Mouse (Mus musculus): ENCODE data around the gene Rnf113a2. TPM values are rescaled to one million over a fixed set of nuclear protein-coding genes. Genes with fewer than 3 reads are reported as not detected.

The Rnf113a2 gene
- polyA plus RNA-seq, 1 experiment from 2014 or later: 20.0 TPM

- DNase-seq (ENCODE audit: low spot score): no peak
- Histone ChIP-seq H3K4me1 (no peaks in the 10 kb centered on the region), H3K4me3 (no peak overlapping the region), H3K9me3 (no peaks in the 10 kb centered on the region), H3K27me3 (ENCODE audit: insufficient read depth, poor library complexity, severe bottlenecking) (no peaks in the 10 kb centered on the region), H3K27ac (no peak overlapping the region), H3K36me3 (peaks cover 10% of the 10 kb centered on the region; the same call in 1 of the 2 replicates)
- WGBS: 83% methylated on average over 2 of the region's 2 CpGs
Measured at GRCm38 (mm10) chr12:84429825-84430224, 12.8 kb downstream of the Rnf113a2 start.

DNA sequence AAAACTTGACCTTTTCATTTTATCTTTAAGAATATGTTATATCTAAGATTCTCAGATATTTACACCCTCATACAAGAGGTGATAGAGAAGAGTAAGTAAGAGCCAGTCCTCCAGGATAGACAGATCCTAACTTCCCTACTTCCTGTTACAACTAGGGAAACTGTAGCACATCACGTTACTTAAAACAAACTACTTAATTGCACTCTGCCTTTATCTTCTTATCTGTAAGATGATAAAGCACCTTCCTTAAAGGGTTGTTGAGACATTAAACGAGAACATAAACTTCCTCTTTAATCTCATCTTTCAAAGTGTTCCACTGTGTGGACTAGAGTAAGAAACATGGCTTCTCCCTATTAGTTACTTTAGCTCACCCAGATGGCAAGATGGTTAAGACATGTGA is 21.7 kb downstream of the Rnf113a2 start:
- H3K27ac ChIP-seq: no peak overlapping the region
- H3K9me3 ChIP-seq: no peaks in the 10 kb centered on the region
- DNase-seq (ENCODE audit: low spot score): no peak
- no peak overlapping the region for H3K4me3 ChIP-seq
- H3K36me3 ChIP-seq: peaks cover 10% of the 10 kb centered on the region; the same call in 1 of the 2 replicates
- no peaks in the 10 kb centered on the region for H3K4me1 ChIP-seq
- WGBS: 55% methylated on average over 2 of the region's 2 CpGs
- H3K27me3 ChIP-seq (ENCODE audit: insufficient read depth, poor library complexity, severe bottlenecking): no peaks in the 10 kb centered on the region

DNA sequence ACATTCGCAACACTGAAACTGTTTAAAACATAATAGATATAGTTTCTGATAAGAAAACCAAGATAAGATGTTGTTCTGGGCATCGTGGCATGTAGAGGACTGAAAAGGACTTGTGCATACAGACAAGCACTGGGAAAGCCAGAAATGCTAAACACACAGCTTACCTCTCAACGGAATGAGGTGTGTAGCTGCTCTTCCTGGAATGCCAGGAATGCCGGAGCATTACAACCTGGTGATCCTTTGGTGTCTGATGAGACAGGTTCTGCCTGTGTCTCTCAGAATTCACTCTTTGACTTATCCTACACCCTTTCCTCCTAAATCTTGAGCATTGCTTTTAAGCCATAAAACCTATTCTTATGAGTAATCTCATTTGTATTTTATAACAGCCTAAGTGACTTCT is 25.5 kb downstream of the Rnf113a2 start:
- WGBS: 65% methylated on average over 4 of the region's 4 CpGs
- no peak for DNase-seq (ENCODE audit: low spot score)

DNA sequence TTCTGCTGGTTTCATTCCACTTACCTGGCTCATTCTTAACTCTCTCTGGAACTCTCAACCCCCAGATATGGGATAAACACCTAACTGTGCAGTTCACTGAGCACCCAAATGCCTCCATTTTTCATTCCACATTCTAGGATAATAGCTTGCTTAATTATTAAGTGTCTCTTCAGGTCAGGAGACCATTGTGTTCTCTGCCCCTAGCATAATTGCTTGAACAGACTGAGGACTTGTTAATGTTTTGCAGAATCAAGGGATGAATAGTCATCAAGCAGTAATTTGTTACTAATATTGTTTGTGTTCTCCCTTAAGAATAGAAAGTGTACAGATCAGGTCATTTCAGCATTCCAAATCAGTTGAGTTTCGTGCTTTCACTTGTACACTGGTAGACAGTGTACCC is 30.4 kb downstream of the Rnf113a2 start:
- WGBS: 71% methylated on average over 1 of the region's 1 CpGs
- Histone ChIP-seq H3K9me3 (no peaks in the 10 kb centered on the region), H3K27ac (no peak overlapping the region), H3K27me3 (ENCODE audit: insufficient read depth, poor library complexity, severe bottlenecking) (0 out of 2 replicates have a peak, but pooled peaks cover 6% of the 10 kb centered on the region), H3K4me1 (peaks cover 15% of the 10 kb centered on the region; the same call in 1 of the 2 replicates), H3K4me3 (no peak overlapping the region), H3K36me3 (no peaks in the 10 kb centered on the region)
- DNase-seq (ENCODE audit: low spot score): no peak

More for the DNA sequence above, 25.5 kb downstream of the Rnf113a2 start:
- Histone ChIP-seq H3K27ac (no peak overlapping the region), H3K4me3 (no peak overlapping the region), H3K4me1 (no peaks in the 10 kb centered on the region), H3K9me3 (no peaks in the 10 kb centered on the region), H3K36me3 (peaks cover 7% of the 10 kb centered on the region; the same call in 1 of the 2 replicates), H3K27me3 (ENCODE audit: insufficient read depth, poor library complexity, severe bottlenecking) (0 out of 2 replicates have a peak, but pooled peaks cover 6% of the 10 kb centered on the region)

DNA sequence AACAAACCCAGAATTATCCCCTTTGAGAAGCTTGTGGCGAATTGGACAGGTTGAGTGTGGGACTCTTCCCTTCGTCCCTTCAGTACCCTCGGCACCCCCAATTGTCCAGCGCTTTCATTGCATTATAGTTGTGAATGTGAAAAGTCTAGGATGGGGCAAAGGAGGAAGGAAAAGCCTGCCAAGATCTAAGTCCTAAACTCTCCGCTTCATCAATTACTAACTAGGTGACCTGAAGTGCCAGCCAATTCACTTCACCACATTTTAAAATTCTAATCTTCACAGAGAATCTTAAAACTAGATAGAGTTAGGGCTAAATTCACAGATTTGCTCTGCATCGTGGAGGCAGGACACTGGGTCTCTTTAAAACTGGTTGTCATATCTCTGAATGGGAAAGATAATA is 31.2 kb downstream of the Rnf113a2 start:
- H3K27me3 ChIP-seq (ENCODE audit: insufficient read depth, poor library complexity, severe bottlenecking): 0 out of 2 replicates have a peak, but pooled peaks cover 6% of the 10 kb centered on the region
- H3K36me3 ChIP-seq: no peaks in the 10 kb centered on the region
- DNase-seq (ENCODE audit: low spot score): no peak
- H3K4me3 ChIP-seq: no peak overlapping the region
- WGBS: 78% methylated on average over 6 of the region's 6 CpGs
- no peaks in the 10 kb centered on the region for H3K9me3 ChIP-seq
- H3K27ac ChIP-seq: no peak overlapping the region
- H3K4me1 ChIP-seq: peaks cover 18% of the 10 kb centered on the region; the same call in 1 of the 2 replicates

GRCm38 (mm10) chr12:84449887-84450286 is 32.9 kb downstream of the Rnf113a2 start:
- WGBS: 42% methylated on average over 10 of the region's 10 CpGs
- Histone ChIP-seq H3K4me1 (peaks cover 22% of the 10 kb centered on the region; the same call in 1 of the 2 replicates), H3K4me3 (peak overlapping the region; percentile 80), H3K27me3 (ENCODE audit: insufficient read depth, poor library complexity, severe bottlenecking) (0 out of 2 replicates have a peak, but pooled peaks cover 6% of the 10 kb centered on the region), H3K9me3 (no peaks in the 10 kb centered on the region), H3K27ac (peak overlapping the region; percentile 80; the same call in 1 of the 2 replicates), H3K36me3 (no peaks in the 10 kb centered on the region)
- DNase-seq (ENCODE audit: low spot score): no peak

DNA sequence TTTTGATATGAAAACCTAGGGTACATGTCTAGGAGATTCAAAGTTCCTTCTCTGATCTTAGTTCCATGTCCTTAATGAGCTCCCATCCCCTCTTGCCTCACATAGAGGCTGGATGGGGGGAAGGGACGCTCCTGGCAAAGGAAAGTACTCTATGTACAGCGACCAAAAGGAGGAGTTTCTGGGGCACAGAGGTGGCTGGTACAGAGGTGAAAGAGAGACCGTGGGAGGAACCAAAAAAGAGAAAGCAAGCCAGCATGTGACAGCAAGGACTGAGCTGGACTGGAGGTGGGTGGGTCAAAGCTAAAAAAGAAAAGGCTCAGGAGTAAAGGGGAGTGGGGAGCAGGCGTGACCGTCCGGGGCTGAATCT is 33.3 kb downstream of the Rnf113a2 start:
- DNase-seq (ENCODE audit: low spot score): no peak
- 0 out of 2 replicates have a peak, but pooled peaks cover 6% of the 10 kb centered on the region for H3K27me3 ChIP-seq (ENCODE audit: insufficient read depth, poor library complexity, severe bottlenecking)
- 0% methylated on average over 6 of the region's 6 CpGs for WGBS
- H3K4me3 ChIP-seq: peak overlapping the region; percentile 80
- peaks cover 26% of the 10 kb centered on the region; the same call in 1 of the 2 replicates for H3K4me1 ChIP-seq
- H3K9me3 ChIP-seq: no peaks in the 10 kb centered on the region
- H3K36me3 ChIP-seq: no peaks in the 10 kb centered on the region
- H3K27ac ChIP-seq: peak overlapping the region; percentile 80

- Histone ChIP-seq H3K9me3 (no peaks in the 10 kb centered on the region), H3K36me3 (no peaks in the 10 kb centered on the region), H3K4me1 (peaks cover 26% of the 10 kb centered on the region; the same call in 1 of the 2 replicates), H3K27me3 (ENCODE audit: insufficient read depth, poor library complexity, severe bottlenecking) (0 out of 2 replicates have a peak, but pooled peaks cover 6% of the 10 kb centered on the region), H3K27ac (peak within 1 kb of the TSS; percentile 80), H3K4me3 (peak within 1 kb of the TSS; percentile 80)
- peak; percentile 99 for DNase-seq (ENCODE audit: low spot score)
- WGBS: under 1% methylated on average over 49 of the region's 49 CpGs
Measured at GRCm38 (mm10) chr12:84450718-84451646, 34.0 kb downstream of the Rnf113a2 start, which contains the start of the genes Aldh6a1 and Lin52. Gene Aldh6a1, minus strand, starts transcription at chr12:84451004. Gene Lin52, plus strand, starts transcription at chr12:84451422.

- no peaks in the 10 kb centered on the region for H3K27me3 ChIP-seq (ENCODE audit: insufficient read depth, poor library complexity, severe bottlenecking)
- H3K36me3 ChIP-seq: peaks cover 1% of the 10 kb centered on the region; the same call in 1 of the 2 replicates
- peak overlapping the region; percentile 80 for H3K4me3 ChIP-seq
- H3K4me1 ChIP-seq: peaks cover 26% of the 10 kb centered on the region; the same call in 1 of the 2 replicates
- peak overlapping the region; percentile 80 for H3K27ac ChIP-seq
- 1% methylated on average over 11 of the region's 11 CpGs for WGBS
- DNase-seq (ENCODE audit: low spot score): no peak
- no peaks in the 10 kb centered on the region for H3K9me3 ChIP-seq
Measured at GRCm38 (mm10) chr12:84451801-84452200, 34.8 kb downstream of the Rnf113a2 start.

- DNase-seq (ENCODE audit: low spot score): no peak
- 94% methylated on average over 3 of the region's 3 CpGs for WGBS
- no peaks in the 10 kb centered on the region for H3K9me3 ChIP-seq
- H3K4me3 ChIP-seq: no peak overlapping the region
- no peaks in the 10 kb centered on the region for H3K27me3 ChIP-seq (ENCODE audit: insufficient read depth, poor library complexity, severe bottlenecking)
- H3K36me3 ChIP-seq: peaks cover 40% of the 10 kb centered on the region
- H3K27ac ChIP-seq: no peak overlapping the region
- peaks cover 14% of the 10 kb centered on the region; the same call in 1 of the 2 replicates for H3K4me1 ChIP-seq
Measured at GRCm38 (mm10) chr12:84456911-84457310, 39.9 kb downstream of the Rnf113a2 start.

DNA sequence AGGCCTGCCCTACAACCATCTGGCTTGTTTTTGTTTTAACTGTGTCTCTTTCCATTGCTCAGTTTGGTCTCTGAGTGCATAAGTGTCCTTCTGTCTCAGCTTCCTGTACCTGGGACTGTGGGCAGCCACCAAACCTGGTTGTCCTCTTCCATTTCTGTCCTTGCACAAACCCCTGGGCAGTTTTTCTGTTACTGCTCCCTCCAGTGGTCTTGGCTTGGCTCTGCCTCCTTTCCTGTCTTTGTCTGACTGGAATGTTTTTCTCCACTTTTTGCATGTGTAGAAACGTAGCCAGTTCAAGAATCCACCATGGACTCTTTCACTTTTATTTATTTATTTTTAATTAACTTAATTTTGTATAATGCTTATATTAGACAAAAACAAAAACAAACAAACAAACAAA is 42.8 kb downstream of the Rnf113a2 start:
- Histone ChIP-seq H3K36me3 (peaks cover 68% of the 10 kb centered on the region), H3K27me3 (ENCODE audit: insufficient read depth, poor library complexity, severe bottlenecking) (no peaks in the 10 kb centered on the region), H3K27ac (no peak overlapping the region), H3K9me3 (no peaks in the 10 kb centered on the region), H3K4me3 (no peak overlapping the region), H3K4me1 (peaks cover 4% of the 10 kb centered on the region; the same call in 1 of the 2 replicates)
- no peak for DNase-seq (ENCODE audit: low spot score)
- 55% methylated on average over 1 of the region's 1 CpGs for WGBS

DNA sequence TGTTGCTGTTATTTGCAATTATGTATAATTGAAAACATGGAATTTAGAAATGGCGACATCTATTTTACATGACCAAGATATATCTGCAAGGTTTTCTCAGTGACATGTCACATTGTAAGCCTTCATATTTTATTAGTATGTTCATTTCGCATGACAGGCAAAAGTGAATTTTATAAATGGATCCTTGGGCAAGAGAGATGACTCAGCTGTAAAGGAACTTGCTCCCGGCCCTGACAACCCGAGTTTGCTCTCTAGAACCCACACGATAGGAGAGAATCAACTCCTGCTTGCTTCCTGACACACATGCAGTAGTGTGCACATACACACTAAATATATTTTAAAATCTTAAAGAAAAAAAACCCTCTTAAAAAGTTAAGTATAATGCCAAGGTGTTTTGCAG is 44.4 kb downstream of the Rnf113a2 start:
- H3K4me1 ChIP-seq: no peaks in the 10 kb centered on the region
- H3K9me3 ChIP-seq: no peaks in the 10 kb centered on the region
- H3K36me3 ChIP-seq: peaks cover 72% of the 10 kb centered on the region
- DNase-seq (ENCODE audit: low spot score): no peak
- H3K27ac ChIP-seq: no peak overlapping the region
- no peaks in the 10 kb centered on the region for H3K27me3 ChIP-seq (ENCODE audit: insufficient read depth, poor library complexity, severe bottlenecking)
- H3K4me3 ChIP-seq: no peak overlapping the region
- 91% methylated on average over 5 of the region's 5 CpGs for WGBS

GRCm38 (mm10) chr12:84462856-84463255 is 45.9 kb downstream of the Rnf113a2 start:
- DNase-seq (ENCODE audit: low spot score): no peak
- Histone ChIP-seq H3K27me3 (ENCODE audit: insufficient read depth, poor library complexity, severe bottlenecking) (no peaks in the 10 kb centered on the region), H3K4me1 (no peaks in the 10 kb centered on the region), H3K27ac (no peak overlapping the region), H3K36me3 (peaks cover 66% of the 10 kb centered on the region), H3K4me3 (no peak overlapping the region), H3K9me3 (no peaks in the 10 kb centered on the region)
- WGBS: 86% methylated on average over 3 of the region's 3 CpGs
